Mouse (Mus musculus): ENCODE measurements around the gene Acsl6. TPM values are rescaled to one million over a fixed set of nuclear protein-coding genes. Genes with fewer than 3 reads are reported as not detected.

The Acsl6 gene
- total and polyA plus RNA-seq, 3 experiments = 2.8 to 7.9 TPM; not detected in 1

DNA sequence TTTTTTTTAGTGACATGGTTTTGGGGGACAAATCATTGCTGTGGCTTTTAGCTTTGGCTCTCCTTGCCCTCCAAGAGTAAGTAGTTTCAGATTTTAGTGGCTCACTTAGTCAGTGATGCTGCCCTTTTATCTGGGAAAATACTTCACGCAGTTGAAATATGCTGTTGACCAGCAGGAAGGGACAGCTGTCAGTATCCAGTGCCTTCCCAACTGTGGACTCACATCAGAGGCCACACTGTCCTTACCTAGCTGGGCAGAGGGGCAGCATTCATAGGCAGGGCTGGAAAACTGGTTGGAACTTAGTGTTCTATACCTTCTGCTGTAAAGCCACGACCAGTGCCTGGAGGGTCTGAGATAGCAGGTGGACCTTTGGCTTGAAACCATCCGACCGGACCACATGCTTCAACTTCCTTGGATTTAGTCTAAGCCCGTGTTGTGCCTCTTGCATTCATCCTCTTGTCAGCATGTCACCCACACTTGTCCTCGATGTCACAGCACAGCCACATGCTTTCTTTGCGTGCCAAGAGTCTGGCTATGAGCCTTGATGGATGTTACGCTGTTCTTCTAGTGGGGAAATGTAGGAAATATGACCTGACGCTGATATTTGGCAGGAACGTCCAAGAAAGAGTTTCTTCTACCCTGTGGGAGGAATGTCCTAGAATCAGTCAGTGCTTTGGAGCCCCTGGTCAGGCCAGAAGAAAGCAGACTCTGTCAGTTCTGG, 28.0 kb downstream of the Acsl6 start:
- no peak overlapping the region for H3K27ac ChIP-seq (ENCODE audit: control insufficient read depth, low read depth, low read length)
- H3K79me2 ChIP-seq (ENCODE audit: control insufficient read depth, insufficient read depth, low read length, poor library complexity) = no peaks in the 10 kb centered on the region
- no peak for DNase-seq (ENCODE audit: low read depth, low spot score)
- no peaks in the 10 kb centered on the region for H3K9me3 ChIP-seq (replicated peaks; ENCODE audit: insufficient read depth, low read length)
- no peak overlapping the region for H3K4me3 ChIP-seq (ENCODE audit: control insufficient read depth in 1 of 2, insufficient read depth in 1 of 2, low read depth in 2 of 2, low read length in 2 of 2)
- H3K27me3 ChIP-seq (ENCODE audit: control insufficient read depth in 1 of 2, insufficient read depth in 2 of 2, low read length in 2 of 2) = no peaks in the 10 kb centered on the region
- no peak overlapping the region for H3K9ac ChIP-seq (ENCODE audit: control insufficient read depth, low read depth, low read length, poor library complexity, severe bottlenecking)
- TF ChIP-seq TAL1 (IDR thresholded peaks at IDR 0.05; ENCODE audit: low read length) (no peak), MAFK (IDR thresholded peaks at IDR 0.05; ENCODE audit: borderline replicate concordance, low read depth, low read length) (no peak), MAX (IDR thresholded peaks at IDR 0.05; ENCODE audit: low read length) (no peak), CHD1 (IDR thresholded peaks at IDR 0.05; ENCODE audit: low read depth, low read length) (no peak), POLR2AphosphoS5 (IDR thresholded peaks at IDR 0.05; ENCODE audit: borderline replicate concordance, low read depth, low read length) (no peak), ZMIZ1 (IDR thresholded peaks at IDR 0.05; ENCODE audit: low read depth, low read length) (no peak), ETS1 (IDR thresholded peaks at IDR 0.05; ENCODE audit: low read depth, low read length) (no peak), CTCF (IDR thresholded peaks at IDR 0.05 in 2 of 3, conservative IDR thresholded peaks at IDR 0.05 in 1 of 3; ENCODE audit: control insufficient read depth in 1 of 3, insufficient read depth in 1 of 3, low read depth in 2 of 3, low read length in 3 of 3, poor library complexity in 1 of 3, severe bottlenecking in 1 of 3) (no peak), MXI1 (IDR thresholded peaks at IDR 0.05; ENCODE audit: low read depth, low read length) (no peak), EP300 (IDR thresholded peaks at IDR 0.05; ENCODE audit: low read depth in 1 of 2, low read length in 2 of 2) (no peak), CHD2 (IDR thresholded peaks at IDR 0.05; ENCODE audit: low read length) (no peak), TBP (IDR thresholded peaks at IDR 0.05; ENCODE audit: low read depth, low read length) (no peak), SIN3A (IDR thresholded peaks at IDR 0.05; ENCODE audit: low read length) (no peak), MYB (IDR thresholded peaks at IDR 0.05; ENCODE audit: low read depth, low read length) (no peak), ZC3H11A (IDR thresholded peaks at IDR 0.05; ENCODE audit: low read depth, low read length) (no peak)
- H3K4me1 ChIP-seq (ENCODE audit: control insufficient read depth in 1 of 2, insufficient read depth in 2 of 2, low read length in 2 of 2) = no peaks in the 10 kb centered on the region
- no peaks in the 10 kb centered on the region for H3K36me3 ChIP-seq (ENCODE audit: control insufficient read depth in 1 of 2, insufficient read depth in 2 of 2, low read length in 2 of 2)

GRCm38 (mm10) chr11:54336165-54336707, 32.6 kb downstream of the Acsl6 start:
- DNase-seq (ENCODE audit: low read depth, low spot score) = no peak
- H3K4me3 ChIP-seq (ENCODE audit: control insufficient read depth in 1 of 2, insufficient read depth in 1 of 2, low read depth in 2 of 2, low read length in 2 of 2) = no peak overlapping the region

More at GRCm38 (mm10) chr11:54336165-54336707, 32.6 kb downstream of the Acsl6 start:
- Histone ChIP-seq H3K9ac (ENCODE audit: control insufficient read depth, low read depth, low read length, poor library complexity, severe bottlenecking) (no peak overlapping the region), H3K9me3 (replicated peaks; ENCODE audit: insufficient read depth, low read length) (no peaks in the 10 kb centered on the region), H3K27ac (ENCODE audit: control insufficient read depth, low read depth, low read length) (no peak overlapping the region), H3K36me3 (ENCODE audit: control insufficient read depth in 1 of 2, insufficient read depth in 2 of 2, low read length in 2 of 2) (no peaks in the 10 kb centered on the region), H3K4me1 (ENCODE audit: control insufficient read depth in 1 of 2, insufficient read depth in 2 of 2, low read length in 2 of 2) (no peaks in the 10 kb centered on the region), H3K27me3 (ENCODE audit: control insufficient read depth in 1 of 2, insufficient read depth in 2 of 2, low read length in 2 of 2) (no peaks in the 10 kb centered on the region), H3K79me2 (ENCODE audit: control insufficient read depth, insufficient read depth, low read length, poor library complexity) (no peaks in the 10 kb centered on the region)
- TF ChIP-seq RAD21 (IDR thresholded peaks at IDR 0.05; ENCODE audit: low read depth, low read length) (no peak), CTCF (IDR thresholded peaks at IDR 0.05 in 2 of 3, conservative IDR thresholded peaks at IDR 0.05 in 1 of 3; ENCODE audit: control insufficient read depth in 1 of 3, insufficient read depth in 1 of 3, low read depth in 2 of 3, low read length in 3 of 3, poor library complexity in 1 of 3, severe bottlenecking in 1 of 3) (no peak), GATA1 (IDR thresholded peaks at IDR 0.05; ENCODE audit: low read depth, low read length) (no peak), MAX (IDR thresholded peaks at IDR 0.05; ENCODE audit: low read length) (no peak), TCF12 (IDR thresholded peaks at IDR 0.05; ENCODE audit: low read depth, low read length) (no peak), HCFC1 (IDR thresholded peaks at IDR 0.05; ENCODE audit: low read depth, low read length) (no peak)
